Mouse (Mus musculus) embryonic facial prominence, embryonic 15.5 days (tissue): Measurements from ENCODE around the gene Chadl. TPM values are rescaled to one million over a fixed set of nuclear protein-coding genes. Genes with fewer than 3 reads are reported as not detected.
"Not testable (repeated sequence)": the region's sequence is repeated elsewhere in the genome, so short reads cannot be mapped to it uniquely, and the experiment has no call there.

Source experiments
- ATAC-seq: fragments of 200-750 bp; cut with Nextera tagmentation; 2 replicates; pipeline ENCODE4 v1.8.0; 2017; ENCODE audit warnings: low read depth, moderate TSS enrichment; ENCODE audit not compliant: insufficient number of reproducible peaks, low FRiP score, low TSS enrichment
- H3K27ac ChIP-seq: fragments of 300-500 bp; sonication (generic); replicated peaks from 2 replicates; pipeline ENCODE4 v1.5.1; 2015; ENCODE audit warnings: mild to moderate bottlenecking, inconsistent platforms
- H3K27me3 ChIP-seq: fragments of 300-500 bp; sonication (generic); 2 replicates; pipeline ENCODE4 v1.6.1; 2015; ENCODE audit warnings: inconsistent platforms
- H3K36me3 ChIP-seq: fragments of 300-500 bp; sonication (generic); 2 replicates; pipeline ENCODE4 v1.6.1; 2015; ENCODE audit warnings: mild to moderate bottlenecking, inconsistent platforms
- H3K4me1 ChIP-seq: fragments of 300-500 bp; sonication (generic); 2 replicates; pipeline ENCODE4 v1.6.1; 2015; ENCODE audit warnings: inconsistent platforms
- H3K4me2 ChIP-seq: fragments of 300-500 bp; sonication (generic); replicated peaks from 2 replicates; pipeline ENCODE4 v1.6.1; 2015; ENCODE audit warnings: mild to moderate bottlenecking, inconsistent platforms
- H3K4me3 ChIP-seq: fragments of 300-500 bp; sonication (generic); replicated peaks from 2 replicates; pipeline ENCODE4 v1.5.1; 2015; ENCODE audit warnings: mild to moderate bottlenecking, inconsistent platforms
- H3K9ac ChIP-seq: fragments of 300-500 bp; sonication (generic); 2 replicates; pipeline ENCODE4 v1.6.1; 2015; ENCODE audit warnings: inconsistent platforms
- H3K9me3 ChIP-seq: fragments of 300-500 bp; sonication (generic); replicated peaks from 2 replicates; pipeline ENCODE4 v1.6.1; 2016; ENCODE audit warnings: inconsistent platforms
- WGBS: fragments of 180-500 bp; shearing (Covaris S2); methylation state at CpG from one replicate; pipeline ENCODE4 v1.1.7; 2015; 5-methylcytosine and 5-hydroxymethylcytosine counted together
- polyA plus RNA-seq: library from polyadenylated mRNA; unstranded; fragments of >200 nt; fragmentation: Nextera tagmentation; extraction: Ambion mirVana; gene quantifications from 2 replicates; pipeline ENCODE4 v1.2.1, GENCODE M21; 2015

Gene Chadl
- polyA plus RNA-seq, 1 experiment from 2014 or later, result 12.4 TPM

- no peak overlapping the region for H3K4me2 ChIP-seq
- no peak for ATAC-seq
- no peaks in the 10 kb centered on the region for H3K4me1 ChIP-seq
- H3K27ac ChIP-seq, result no peak overlapping the region
- 94% methylated on average over 5 of the region's 5 CpGs for WGBS
- no peaks in the 10 kb centered on the region for H3K9me3 ChIP-seq
- no peak overlapping the region for H3K4me3 ChIP-seq
- no peaks in the 10 kb centered on the region for H3K27me3 ChIP-seq
- H3K9ac ChIP-seq, result no peak overlapping the region
- peaks cover 70% of the 10 kb centered on the region for H3K36me3 ChIP-seq
These were observed 25.3 kb upstream of the Chadl start for GRCm38 (mm10) chr15:81722361-81722760.

GRCm38 (mm10) chr15:81719139-81719531 is 22.0 kb upstream of the Chadl start:
- no peaks in the 10 kb centered on the region for H3K27me3 ChIP-seq
- H3K9me3 ChIP-seq, result no peaks in the 10 kb centered on the region
- 90% methylated on average over 6 of the region's 6 CpGs for WGBS
- no peak overlapping the region for H3K9ac ChIP-seq
- H3K36me3 ChIP-seq, result peaks cover 86% of the 10 kb centered on the region
- H3K4me2 ChIP-seq, result no peak overlapping the region
- H3K27ac ChIP-seq, result no peak overlapping the region
- H3K4me3 ChIP-seq, result no peak overlapping the region
- H3K4me1 ChIP-seq, result no peaks in the 10 kb centered on the region
- ATAC-seq, result no peak; the same call in 1 of the 2 replicates

GRCm38 (mm10) chr15:81718336-81719138 is 21.4 kb upstream of the Chadl start:
- no peak overlapping the region for H3K9ac ChIP-seq
- H3K4me1 ChIP-seq, result no peaks in the 10 kb centered on the region
- no peaks in the 10 kb centered on the region for H3K9me3 ChIP-seq
- no peak for ATAC-seq
- no peak overlapping the region for H3K27ac ChIP-seq
- H3K4me3 ChIP-seq, result no peak overlapping the region
- WGBS, result 90% methylated on average over 9 of the region's 9 CpGs
- no peak overlapping the region for H3K4me2 ChIP-seq
- H3K27me3 ChIP-seq, result no peaks in the 10 kb centered on the region
- H3K36me3 ChIP-seq, result peaks cover 89% of the 10 kb centered on the region

GRCm38 (mm10) chr15:81713742-81714141 is 16.7 kb upstream of the Chadl start:
- no peaks in the 10 kb centered on the region for H3K4me1 ChIP-seq
- no peaks in the 10 kb centered on the region for H3K27me3 ChIP-seq
- no peak overlapping the region for H3K9ac ChIP-seq
- WGBS, result 82% methylated on average over 6 of the region's 6 CpGs
- peaks cover 91% of the 10 kb centered on the region for H3K36me3 ChIP-seq
- no peak for ATAC-seq
- H3K9me3 ChIP-seq, result no peaks in the 10 kb centered on the region
- H3K4me2 ChIP-seq, result no peak overlapping the region
- no peak overlapping the region for H3K27ac ChIP-seq
- H3K4me3 ChIP-seq, result no peak overlapping the region

GRCm38 (mm10) chr15:81710801-81711200 is 13.7 kb upstream of the Chadl start:
- H3K27ac ChIP-seq, result no peak overlapping the region
- ATAC-seq, result no peak
- no peak overlapping the region for H3K4me3 ChIP-seq
- 78% methylated on average over 4 of the region's 4 CpGs for WGBS
- no peak overlapping the region for H3K4me2 ChIP-seq
- H3K36me3 ChIP-seq, result peaks cover 85% of the 10 kb centered on the region
- no peaks in the 10 kb centered on the region for H3K9me3 ChIP-seq
- H3K4me1 ChIP-seq, result no peaks in the 10 kb centered on the region
- H3K9ac ChIP-seq, result no peak overlapping the region
- no peaks in the 10 kb centered on the region for H3K27me3 ChIP-seq

GRCm38 (mm10) chr15:81709686-81710085 is 12.6 kb upstream of the Chadl start:
- no peak overlapping the region for H3K27ac ChIP-seq
- H3K4me2 ChIP-seq, result no peak overlapping the region
- H3K36me3 ChIP-seq, result peaks cover 86% of the 10 kb centered on the region
- no peak overlapping the region for H3K9ac ChIP-seq
- H3K27me3 ChIP-seq, result no peaks in the 10 kb centered on the region
- no peak for ATAC-seq
- H3K4me3 ChIP-seq, result no peak overlapping the region
- no peaks in the 10 kb centered on the region for H3K9me3 ChIP-seq
- WGBS, result 83% methylated on average over 1 of the region's 1 CpGs
- no peaks in the 10 kb centered on the region for H3K4me1 ChIP-seq

- no peak for ATAC-seq
- H3K27ac ChIP-seq, result no peak overlapping the region
- no peaks in the 10 kb centered on the region for H3K27me3 ChIP-seq
- H3K9ac ChIP-seq, result no peak overlapping the region
- H3K4me1 ChIP-seq, result no peaks in the 10 kb centered on the region
- H3K4me3 ChIP-seq, result no peak overlapping the region
- H3K9me3 ChIP-seq, result no peaks in the 10 kb centered on the region
- H3K4me2 ChIP-seq, result no peak overlapping the region
- H3K36me3 ChIP-seq, result peaks cover 91% of the 10 kb centered on the region
- 91% methylated on average over 11 of the region's 11 CpGs for WGBS
These were observed 11.9 kb upstream of the Chadl start for GRCm38 (mm10) chr15:81708991-81709390.

GRCm38 (mm10) chr15:81703094-81703489 is 6.0 kb upstream of the Chadl start:
- H3K4me1 ChIP-seq, result no peaks in the 10 kb centered on the region
- no peaks in the 10 kb centered on the region for H3K27me3 ChIP-seq
- no peak overlapping the region for H3K27ac ChIP-seq
- H3K9ac ChIP-seq, result no peak overlapping the region
- no peaks in the 10 kb centered on the region for H3K9me3 ChIP-seq
- no peak overlapping the region for H3K4me3 ChIP-seq
- no peak overlapping the region for H3K4me2 ChIP-seq
- peaks cover 54% of the 10 kb centered on the region for H3K36me3 ChIP-seq
- WGBS, result 74% methylated on average over 3 of the region's 3 CpGs
- no peak for ATAC-seq

- no peak overlapping the region for H3K4me3 ChIP-seq
- no peak for ATAC-seq
- no peaks in the 10 kb centered on the region for H3K9me3 ChIP-seq
- 78% methylated on average over 13 of the region's 13 CpGs for WGBS
- no peaks in the 10 kb centered on the region for H3K4me1 ChIP-seq
- no peaks in the 10 kb centered on the region for H3K27me3 ChIP-seq
- H3K36me3 ChIP-seq, result peaks cover 49% of the 10 kb centered on the region
- H3K9ac ChIP-seq, result no peak overlapping the region
- no peak overlapping the region for H3K27ac ChIP-seq
- H3K4me2 ChIP-seq, result no peak overlapping the region
These were observed 5.4 kb upstream of the Chadl start for GRCm38 (mm10) chr15:81702306-81703093.

GRCm38 (mm10) chr15:81701350-81701749 is 4.3 kb upstream of the Chadl start:
- not testable (repeated sequence) for H3K27ac ChIP-seq, ATAC-seq, H3K4me1 ChIP-seq, H3K27me3 ChIP-seq, H3K4me3 ChIP-seq, H3K9ac ChIP-seq, H3K9me3 ChIP-seq, H3K4me2 ChIP-seq
- WGBS, result 73% methylated on average over 4 of the region's 4 CpGs
- peaks cover 41% of the 10 kb centered on the region for H3K36me3 ChIP-seq

GRCm38 (mm10) chr15:81700601-81701000 is 3.5 kb upstream of the Chadl start:
- Histone ChIP-seq H3K4me1 (no peaks in the 10 kb centered on the region), H3K27ac (no peak overlapping the region), H3K36me3 (peaks cover 34% of the 10 kb centered on the region), H3K9ac (no peak overlapping the region), H3K27me3 (peaks cover 6% of the 10 kb centered on the region), H3K4me3 (no peak overlapping the region), H3K4me2 (no peak overlapping the region), H3K9me3 (no peaks in the 10 kb centered on the region)
- no peak for ATAC-seq
- 68% methylated on average over 8 of the region's 8 CpGs for WGBS
